9 mouse cellular contexts compared by ENCODE assay signal in the genomic region with DNA sequence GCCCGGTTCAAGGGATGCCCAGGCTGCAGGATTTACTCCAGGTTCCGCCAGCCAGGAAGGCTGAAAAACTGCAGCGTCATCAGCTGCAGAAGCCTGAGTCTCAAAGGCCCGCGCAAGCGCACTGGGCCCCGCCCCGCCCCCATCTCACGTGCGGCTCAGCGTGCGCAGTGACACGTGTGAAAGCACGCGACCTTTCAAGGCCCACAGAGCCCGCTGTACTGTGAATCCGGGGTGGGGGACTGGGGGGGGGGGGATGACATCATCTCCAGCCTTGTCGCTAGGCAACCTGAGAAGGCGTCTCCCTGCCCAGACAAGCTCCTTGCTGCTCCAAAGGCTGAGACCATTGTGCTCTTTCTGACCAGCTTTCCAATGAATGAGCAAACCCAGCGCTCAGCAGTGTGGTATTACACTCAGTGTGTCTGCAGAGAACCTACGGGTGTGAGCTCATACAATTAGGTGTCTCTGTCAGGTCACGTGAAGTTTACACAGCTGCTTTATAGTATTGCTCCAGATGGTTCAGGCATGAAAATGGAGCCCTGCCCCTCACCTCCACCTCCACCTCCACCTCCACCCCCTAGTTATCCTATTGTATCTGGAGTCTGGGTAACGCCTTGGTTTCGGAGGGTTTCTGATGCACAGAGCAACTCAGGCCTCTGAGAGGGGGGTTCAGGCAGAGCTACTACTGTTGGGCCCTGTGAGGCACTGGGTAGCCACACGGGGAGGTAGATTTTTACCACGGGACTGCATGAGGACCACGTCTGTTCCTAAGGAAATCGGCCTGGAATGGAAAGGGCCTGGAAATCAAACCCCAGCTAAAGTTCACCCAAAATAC. TPM values are rescaled to one million over a fixed set of nuclear protein-coding genes. Genes with fewer than 3 reads are reported as not detected.
DNase-seq lines count a peak whose midpoint lies in the region; ATAC-seq and TF ChIP-seq lines count a peak whose summit lies in the region.
"Had no signal": no experiment of that assay in that cellular context is flagged by ENCODE, and none has a peak within 500 bp of the region (broad histone marks: within the 10 kb centered on the region; RNA-seq: fewer than 3 reads in every experiment).

No protein-coding gene starts in this region.

- peaks cover 17% of the 10 kb centered on the region for H3K4me1 ChIP-seq in forebrain, embryonic 13.5 days
- H3K4me1 ChIP-seq in liver, embryonic 15.5 days (replicated peaks): peaks cover 6% of the 10 kb centered on the region
- no peaks in the 10 kb centered on the region; the same call in 1 of the 2 replicates for H3K4me1 ChIP-seq in neural tube, embryonic 11.5 days (ENCODE audit: control insufficient read depth, insufficient read depth, low read length)
- H3K4me1 ChIP-seq in stomach, postnatal 0 days (replicated peaks; ENCODE audit: control insufficient read depth, insufficient read depth): no peaks in the 10 kb centered on the region

- intact Hi-C loops in heart, postnatal 10 days (cut with DNase I): no loop called here

- WGBS in forebrain, embryonic 13.5 days: 2% methylated on average over 28 of the region's 28 CpGs
- WGBS in liver, embryonic 15.5 days (ENCODE audit: insufficient replicate concordance): 15% methylated on average over 28 of the region's 28 CpGs
- 8% methylated on average over 27 of the region's 28 CpGs for WGBS in neural tube, embryonic 11.5 days
- WGBS in stomach, postnatal 0 days: 12% methylated on average over 28 of the region's 28 CpGs

- H3K4me2 ChIP-seq in forebrain, embryonic 13.5 days: peak overlapping the region; percentile 56
- H3K4me2 ChIP-seq in liver, embryonic 15.5 days: peak overlapping the region; percentile 46
- peak overlapping the region; percentile 28 for H3K4me2 ChIP-seq in neural tube, embryonic 11.5 days (ENCODE audit: low read depth)
- peak overlapping the region; percentile 15 for H3K4me2 ChIP-seq in stomach, postnatal 0 days (replicated peaks; ENCODE audit: low read depth)

- peak; percentile 97 for ATAC-seq in forebrain, embryonic 13.5 days
- peak; percentile 53 for ATAC-seq in liver, embryonic 15.5 days (ENCODE audit: insufficient read depth)
- peak; percentile 98 for ATAC-seq in neural tube, embryonic 11.5 days (ENCODE audit: insufficient read depth, low FRiP score, low TSS enrichment)
- peak; percentile 92 for ATAC-seq in stomach, postnatal 0 days (ENCODE audit: low FRiP score, low TSS enrichment)

- H3K27ac ChIP-seq in forebrain, embryonic 13.5 days: peak overlapping the region; percentile 51
- no peak overlapping the region for H3K27ac ChIP-seq in liver, embryonic 15.5 days (replicated peaks)
- 0 out of 2 replicates have a peak overlapping the region, but pooled peaks have one; percentile 60 for H3K27ac ChIP-seq in neural tube, embryonic 11.5 days (ENCODE audit: low read depth, low read length)
- H3K27ac ChIP-seq in stomach, postnatal 0 days (replicated peaks): no peak overlapping the region

- DNase-seq in CD8-positive naive resting alpha-beta T cell, adult 2 months (ENCODE audit: low read depth in 2 of 2, low spot score in 2 of 2): peak; percentile 44 to 79
- peak; percentile 72 for DNase-seq in c-Kit-positive CD71-positive TER-119-positive erythroid progenitor cells, embryonic 14.5 days (ENCODE audit: low spot score)
- DNase-seq in heart, postnatal 10 days: peak; percentile 98 to 99
- peak; percentile 96 to 98 for DNase-seq in kidney, postnatal 4 days
- DNase-seq in neural tube, embryonic 11.5 days (ENCODE audit: low spot score): peak; percentile 99
- DNase-seq in stomach, postnatal 0 days (ENCODE audit: low spot score): peak; percentile 96

- peak overlapping the region; percentile 28 for H3K4me3 ChIP-seq in forebrain, embryonic 13.5 days
- no peak overlapping the region for H3K4me3 ChIP-seq in liver, embryonic 15.5 days (replicated peaks)
- H3K4me3 ChIP-seq in neural tube, embryonic 11.5 days (ENCODE audit: low read depth, low read length): no peak overlapping the region
- H3K4me3 ChIP-seq in stomach, postnatal 0 days (ENCODE audit: low read depth, low read length): no peak overlapping the region
- H3K4me3 ChIP-seq: erythroblast, embryonic 14.5 days had no signal

- no peak for TF ChIP-seq EP300 in stomach, postnatal 0 days (optimal IDR thresholded peaks at IDR 0.05)

- no peaks in the 10 kb centered on the region for H3K36me3 ChIP-seq in forebrain, embryonic 13.5 days (ENCODE audit: poor library complexity, severe bottlenecking)
- H3K36me3 ChIP-seq in liver, embryonic 15.5 days (replicated peaks): no peaks in the 10 kb centered on the region
- H3K36me3 ChIP-seq in neural tube, embryonic 11.5 days (ENCODE audit: control insufficient read depth, insufficient read depth, low read length): no peaks in the 10 kb centered on the region
- no peaks in the 10 kb centered on the region for H3K36me3 ChIP-seq in stomach, postnatal 0 days (ENCODE audit: control insufficient read depth, insufficient read depth, low read length)

- H3K27me3 ChIP-seq in forebrain, embryonic 13.5 days: peaks cover 8% of the 10 kb centered on the region; the same call in 1 of the 2 replicates
- peaks cover 10% of the 10 kb centered on the region; the same call in 1 of the 2 replicates for H3K27me3 ChIP-seq in liver, embryonic 15.5 days
- H3K27me3 ChIP-seq in neural tube, embryonic 11.5 days (ENCODE audit: control insufficient read depth, insufficient read depth, low read length): no peaks in the 10 kb centered on the region
- no peaks in the 10 kb centered on the region for H3K27me3 ChIP-seq in stomach, postnatal 0 days (ENCODE audit: control insufficient read depth, insufficient read depth, low read length)

- H3K9ac ChIP-seq in forebrain, embryonic 13.5 days: peak overlapping the region; percentile 37; the same call in 1 of the 2 replicates
- no peak overlapping the region for H3K9ac ChIP-seq in liver, embryonic 15.5 days
- no peak overlapping the region for H3K9ac ChIP-seq in neural tube, embryonic 11.5 days (ENCODE audit: low read length)
- H3K9ac ChIP-seq in stomach, postnatal 0 days (ENCODE audit: low read length): no peak overlapping the region

- no peak for TF ChIP-seq CTCF in stomach, postnatal 0 days (IDR thresholded peaks at IDR 0.05; ENCODE audit: low read depth)

- no peaks in the 10 kb centered on the region for H3K9me3 ChIP-seq in forebrain, embryonic 13.5 days (replicated peaks)
- no peaks in the 10 kb centered on the region for H3K9me3 ChIP-seq in liver, embryonic 15.5 days (replicated peaks)
- H3K9me3 ChIP-seq in neural tube, embryonic 11.5 days (ENCODE audit: control insufficient read depth, low read length): no peaks in the 10 kb centered on the region
- no peaks in the 10 kb centered on the region for H3K9me3 ChIP-seq in stomach, postnatal 0 days (ENCODE audit: control insufficient read depth, low read length)

RNA-seq across cellular contexts. Expression of a gene that starts 9.4 kb away (rescaled TPM):
- polyA plus RNA-seq in forebrain, embryonic 13.5 days (2015; fragmentation: Nextera tagmentation; extraction: Ambion mirVana): 1.3 and 1.9 TPM in 2 replicates
- 10 to 100 TPM; 15.9 to 17.4 TPM for total RNA-seq in heart, postnatal 10 days (2021)
- 0.02 and 0.12 TPM in 2 replicates for polyA plus RNA-seq in liver, embryonic 15.5 days (2015; fragmentation: Nextera tagmentation; extraction: Ambion mirVana)
- polyA plus RNA-seq in neural tube, embryonic 11.5 days (2014; fragmentation: Nextera tagmentation; extraction: Ambion mirVana): 1.0 and 1.2 TPM in 2 replicates
- 1.3 and 1.6 TPM in 2 replicates for polyA plus RNA-seq in stomach, postnatal 0 days (2015; fragmentation: Nextera tagmentation; extraction: Ambion mirVana)

Comparison
In these comparisons a context has a peak if more than half of its experiments do, and no peak if none do; other contexts are left out.
1. H3K27ac ChIP-seq: peak in forebrain, embryonic 13.5 days (single experiment) and neural tube, embryonic 11.5 days (single experiment); none in liver, embryonic 15.5 days (single experiment) and stomach, postnatal 0 days (single experiment).
2. Peak in every context shown above with its lines, with median percentiles within 50 percentile points of each other: DNase-seq, ATAC-seq and H3K4me2 ChIP-seq.